Mouse (Mus musculus): ENCODE data around the gene Slc25a13. TPM values are rescaled to one million over a fixed set of nuclear protein-coding genes. Genes with fewer than 3 reads are reported as not detected.

The Slc25a13 gene
- polyA plus RNA-seq, 1 experiment from 2014 or later = 50.1 TPM

GRCm38 (mm10) chr6:6134935-6135334, 82.0 kb downstream of the Slc25a13 start:
- Histone ChIP-seq H3K4me3 (ENCODE audit: low read depth, low read length) (no peak overlapping the region), H3K9me3 (ENCODE audit: control insufficient read depth, low read length) (peaks cover 6% of the 10 kb centered on the region; the same call in 1 of the 2 replicates), H3K9ac (ENCODE audit: low read length) (no peak overlapping the region), H3K27me3 (ENCODE audit: control insufficient read depth, insufficient read depth, low read length) (no peaks in the 10 kb centered on the region), H3K4me2 (ENCODE audit: low read depth, severe bottlenecking) (no peak overlapping the region), H3K4me1 (ENCODE audit: control insufficient read depth, insufficient read depth, low read length) (no peaks in the 10 kb centered on the region), H3K27ac (replicated peaks; ENCODE audit: low read depth, low read length) (no peak overlapping the region), H3K36me3 (ENCODE audit: control insufficient read depth, insufficient read depth, low read length) (peaks cover 5% of the 10 kb centered on the region; the same call in 1 of the 2 replicates)
- DNase-seq (ENCODE audit: low spot score) (no peak), ATAC-seq (ENCODE audit: insufficient number of reproducible peaks, low FRiP score, low TSS enrichment, low read depth) (no peak)
- whole genome bisulfite sequencing = 89% methylated on average over 4 of the region's 4 CpGs

DNA sequence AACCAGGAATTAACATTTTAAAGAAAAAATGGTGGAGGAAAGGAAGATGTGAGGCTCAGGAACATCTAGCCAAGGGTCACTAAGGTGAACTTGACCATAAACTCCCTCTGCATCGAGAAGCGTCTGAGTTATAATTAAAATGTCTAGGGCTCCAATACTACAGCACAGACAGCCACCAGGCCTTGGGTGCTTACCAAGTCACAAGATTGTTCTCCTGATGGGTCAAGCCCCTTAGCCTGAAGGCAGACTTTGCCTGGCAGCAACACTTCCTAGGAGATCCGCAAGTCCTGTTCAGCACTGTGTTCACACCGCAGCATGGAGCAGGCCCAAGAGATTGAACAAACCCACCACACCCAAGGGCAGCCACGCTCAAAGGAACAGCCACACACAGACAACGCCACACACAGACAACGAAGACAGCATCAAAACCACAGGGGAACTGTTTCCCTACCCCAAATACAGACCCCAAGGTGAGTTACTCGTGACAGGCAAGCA, 83.4 kb downstream of the Slc25a13 start:
- Histone ChIP-seq H3K9me3 (ENCODE audit: control insufficient read depth, low read length) (peaks cover 6% of the 10 kb centered on the region; the same call in 1 of the 2 replicates), H3K4me1 (ENCODE audit: control insufficient read depth, insufficient read depth, low read length) (no peaks in the 10 kb centered on the region), H3K4me2 (ENCODE audit: low read depth, severe bottlenecking) (no peak overlapping the region), H3K36me3 (ENCODE audit: control insufficient read depth, insufficient read depth, low read length) (peaks cover 4% of the 10 kb centered on the region; the same call in 1 of the 2 replicates), H3K27me3 (ENCODE audit: control insufficient read depth, insufficient read depth, low read length) (no peaks in the 10 kb centered on the region), H3K4me3 (ENCODE audit: low read depth, low read length) (no peak overlapping the region), H3K27ac (replicated peaks; ENCODE audit: low read depth, low read length) (no peak overlapping the region), H3K9ac (ENCODE audit: low read length) (no peak overlapping the region)
- 85% methylated on average over 8 of the region's 8 CpGs for WGBS
- DNase-seq (ENCODE audit: low spot score) = no peak
- no peak for ATAC-seq (ENCODE audit: insufficient number of reproducible peaks, low FRiP score, low TSS enrichment, low read depth)

GRCm38 (mm10) chr6:6132047-6132446, 84.9 kb downstream of the Slc25a13 start:
- H3K27me3 ChIP-seq (ENCODE audit: control insufficient read depth, insufficient read depth, low read length) = no peaks in the 10 kb centered on the region
- no peak overlapping the region for H3K4me3 ChIP-seq (ENCODE audit: low read depth, low read length)
- H3K27ac ChIP-seq (replicated peaks; ENCODE audit: low read depth, low read length) = no peak overlapping the region
- H3K4me2 ChIP-seq (ENCODE audit: low read depth, severe bottlenecking) = no peak overlapping the region
- H3K9me3 ChIP-seq (ENCODE audit: control insufficient read depth, low read length) = peaks cover 3% of the 10 kb centered on the region; the same call in 1 of the 2 replicates
- no peaks in the 10 kb centered on the region for H3K4me1 ChIP-seq (ENCODE audit: control insufficient read depth, insufficient read depth, low read length)
- 72% methylated on average over 5 of the region's 5 CpGs for WGBS
- DNase-seq (ENCODE audit: low spot score) (no peak), ATAC-seq (ENCODE audit: insufficient number of reproducible peaks, low FRiP score, low TSS enrichment, low read depth) (no peak)
- H3K9ac ChIP-seq (ENCODE audit: low read length) = no peak overlapping the region
- H3K36me3 ChIP-seq (ENCODE audit: control insufficient read depth, insufficient read depth, low read length) = peaks cover 2% of the 10 kb centered on the region; the same call in 1 of the 2 replicates

DNA sequence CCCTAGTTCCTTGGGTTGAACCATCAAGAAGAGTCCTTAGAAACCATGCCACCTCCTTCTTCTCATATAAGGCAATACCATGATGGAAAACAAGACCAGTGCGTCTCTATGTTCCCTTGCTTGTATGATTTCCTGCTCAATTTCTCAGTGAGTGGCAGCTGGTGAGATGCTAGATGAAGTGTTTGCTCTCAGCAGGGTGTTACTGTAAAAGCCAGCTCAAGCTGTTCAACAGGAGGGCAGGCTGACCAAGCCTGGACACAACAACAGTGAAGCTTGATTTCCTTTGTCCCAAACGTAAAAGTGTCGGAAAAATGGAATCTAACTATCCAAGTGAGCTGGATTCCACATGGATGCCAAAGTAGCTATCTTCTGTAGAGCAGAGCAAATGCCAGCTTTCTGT, 91.4 kb downstream of the Slc25a13 start:
- Histone ChIP-seq H3K9me3 (ENCODE audit: control insufficient read depth, low read length) (no peaks in the 10 kb centered on the region), H3K9ac (ENCODE audit: low read length) (no peak overlapping the region)
- WGBS = 91% methylated on average over 3 of the region's 3 CpGs

DNA sequence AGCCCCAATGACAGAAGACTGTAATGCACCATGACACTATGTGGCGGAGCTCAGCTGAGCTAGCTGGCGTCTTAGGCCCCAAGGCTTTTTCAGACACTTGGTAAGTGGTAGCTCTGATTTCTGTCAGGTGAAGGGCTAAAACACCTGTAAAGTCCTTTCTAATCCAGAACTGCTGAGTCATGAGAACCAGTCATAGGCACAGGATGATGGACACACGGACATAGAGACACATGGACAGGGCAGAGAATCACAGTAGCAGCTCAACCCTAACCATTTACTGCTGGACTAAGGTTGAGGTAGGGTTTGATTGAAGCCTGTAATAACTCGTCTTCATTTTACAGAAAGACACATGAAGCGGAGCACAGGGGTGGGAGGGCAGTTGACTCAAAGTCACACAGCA, 95.1 kb downstream of the Slc25a13 start:
- Histone ChIP-seq H3K4me3 (ENCODE audit: low read depth, low read length) (no peak overlapping the region), H3K27me3 (ENCODE audit: control insufficient read depth, insufficient read depth, low read length) (no peaks in the 10 kb centered on the region), H3K27ac (replicated peaks; ENCODE audit: low read depth, low read length) (no peak overlapping the region), H3K4me2 (ENCODE audit: low read depth, severe bottlenecking) (no peak overlapping the region), H3K36me3 (ENCODE audit: control insufficient read depth, insufficient read depth, low read length) (0 out of 2 replicates have a peak, but pooled peaks cover 2% of the 10 kb centered on the region), H3K4me1 (ENCODE audit: control insufficient read depth, insufficient read depth, low read length) (no peaks in the 10 kb centered on the region), H3K9me3 (ENCODE audit: control insufficient read depth, low read length) (no peaks in the 10 kb centered on the region), H3K9ac (ENCODE audit: low read length) (no peak overlapping the region)
- ATAC-seq (ENCODE audit: insufficient number of reproducible peaks, low FRiP score, low TSS enrichment, low read depth) (no peak), DNase-seq (ENCODE audit: low spot score) (no peak)
- WGBS = 83% methylated on average over 5 of the region's 5 CpGs

More for the DNA sequence above, 91.4 kb downstream of the Slc25a13 start:
- H3K36me3 ChIP-seq (ENCODE audit: control insufficient read depth, insufficient read depth, low read length) = no peaks in the 10 kb centered on the region
- no peak overlapping the region for H3K4me3 ChIP-seq (ENCODE audit: low read depth, low read length)
- no peaks in the 10 kb centered on the region for H3K4me1 ChIP-seq (ENCODE audit: control insufficient read depth, insufficient read depth, low read length)
- H3K27me3 ChIP-seq (ENCODE audit: control insufficient read depth, insufficient read depth, low read length) = no peaks in the 10 kb centered on the region
- H3K27ac ChIP-seq (replicated peaks; ENCODE audit: low read depth, low read length) = no peak overlapping the region
- no peak overlapping the region for H3K4me2 ChIP-seq (ENCODE audit: low read depth, severe bottlenecking)
- ATAC-seq (ENCODE audit: insufficient number of reproducible peaks, low FRiP score, low TSS enrichment, low read depth) (no peak), DNase-seq (ENCODE audit: low spot score) (no peak)

DNA sequence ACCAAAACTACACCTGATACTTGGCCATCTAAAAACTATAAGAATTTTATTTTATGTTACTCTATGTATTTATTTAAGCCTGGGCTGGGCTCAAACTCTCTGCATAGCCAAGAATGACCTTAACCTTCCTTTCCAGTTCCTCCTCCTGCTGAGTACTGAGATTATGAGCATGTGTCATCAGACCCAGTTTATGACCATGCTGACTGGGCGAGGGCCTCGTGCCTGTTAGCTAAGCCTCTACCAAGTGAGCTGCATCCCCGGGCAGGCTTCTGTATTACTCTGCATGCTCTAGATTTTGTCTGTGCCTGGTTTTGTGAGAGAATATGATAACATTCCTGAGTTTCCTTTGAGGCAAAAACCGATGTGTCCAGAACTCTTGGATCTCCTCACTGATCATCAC, 96.1 kb downstream of the Slc25a13 start:
- H3K4me2 ChIP-seq (ENCODE audit: low read depth, severe bottlenecking) = no peak overlapping the region
- ATAC-seq (ENCODE audit: insufficient number of reproducible peaks, low FRiP score, low TSS enrichment, low read depth) (no peak), DNase-seq (ENCODE audit: low spot score) (no peak)
- H3K36me3 ChIP-seq (ENCODE audit: control insufficient read depth, insufficient read depth, low read length) = 0 out of 2 replicates have a peak, but pooled peaks cover 2% of the 10 kb centered on the region
- no peaks in the 10 kb centered on the region for H3K27me3 ChIP-seq (ENCODE audit: control insufficient read depth, insufficient read depth, low read length)
- no peak overlapping the region for H3K27ac ChIP-seq (replicated peaks; ENCODE audit: low read depth, low read length)
- H3K9ac ChIP-seq (ENCODE audit: low read length) = no peak overlapping the region
- no peaks in the 10 kb centered on the region for H3K9me3 ChIP-seq (ENCODE audit: control insufficient read depth, low read length)
- WGBS = 85% methylated on average over 4 of the region's 4 CpGs
- H3K4me3 ChIP-seq (ENCODE audit: low read depth, low read length) = no peak overlapping the region
- H3K4me1 ChIP-seq (ENCODE audit: control insufficient read depth, insufficient read depth, low read length) = 0 out of 2 replicates have a peak, but pooled peaks cover 4% of the 10 kb centered on the region

DNA sequence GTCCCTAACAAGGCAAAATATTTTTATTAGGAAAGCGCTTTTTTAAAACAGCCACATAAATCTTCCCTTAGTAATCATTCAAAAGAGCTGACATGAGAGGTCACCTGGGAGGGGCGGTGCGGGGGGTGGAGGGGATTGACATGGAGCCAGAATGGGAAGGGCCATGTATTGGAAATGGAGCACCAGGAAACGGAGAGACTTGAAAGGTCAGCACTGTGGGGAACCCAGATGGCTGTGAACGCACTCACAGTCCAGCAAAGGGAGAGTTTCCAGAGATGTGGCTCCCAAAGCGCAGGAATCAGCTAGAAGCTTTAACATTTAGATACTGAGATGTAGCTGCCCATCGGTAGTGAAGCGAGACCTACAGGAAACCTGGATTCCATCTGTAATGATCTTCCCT, 101.2 kb downstream of the Slc25a13 start:
- H3K36me3 ChIP-seq (ENCODE audit: control insufficient read depth, insufficient read depth, low read length) = 0 out of 2 replicates have a peak, but pooled peaks cover 2% of the 10 kb centered on the region
- WGBS = 70% methylated on average over 8 of the region's 8 CpGs
- DNase-seq (ENCODE audit: low spot score) (no peak), ATAC-seq (ENCODE audit: insufficient number of reproducible peaks, low FRiP score, low TSS enrichment, low read depth) (no peak)
- no peaks in the 10 kb centered on the region for H3K9me3 ChIP-seq (ENCODE audit: control insufficient read depth, low read length)
- no peak overlapping the region for H3K27ac ChIP-seq (replicated peaks; ENCODE audit: low read depth, low read length)
- H3K4me1 ChIP-seq (ENCODE audit: control insufficient read depth, insufficient read depth, low read length) = 0 out of 2 replicates have a peak, but pooled peaks cover 10% of the 10 kb centered on the region
- H3K4me3 ChIP-seq (ENCODE audit: low read depth, low read length) = no peak overlapping the region
- no peaks in the 10 kb centered on the region for H3K27me3 ChIP-seq (ENCODE audit: control insufficient read depth, insufficient read depth, low read length)
- H3K9ac ChIP-seq (ENCODE audit: low read length) = no peak overlapping the region
- no peak overlapping the region for H3K4me2 ChIP-seq (ENCODE audit: low read depth, severe bottlenecking)

- no peak for DNase-seq (ENCODE audit: low spot score)
Observed at GRCm38 (mm10) chr6:6113776-6114175, 103.2 kb downstream of the Slc25a13 start.

More at GRCm38 (mm10) chr6:6113776-6114175, 103.2 kb downstream of the Slc25a13 start:
- Histone ChIP-seq H3K4me1 (ENCODE audit: control insufficient read depth, insufficient read depth, low read length) (0 out of 2 replicates have a peak, but pooled peaks cover 10% of the 10 kb centered on the region), H3K9ac (ENCODE audit: low read length) (no peak overlapping the region), H3K4me2 (ENCODE audit: low read depth, severe bottlenecking) (no peak overlapping the region), H3K27ac (replicated peaks; ENCODE audit: low read depth, low read length) (no peak overlapping the region), H3K27me3 (ENCODE audit: control insufficient read depth, insufficient read depth, low read length) (no peaks in the 10 kb centered on the region), H3K36me3 (ENCODE audit: control insufficient read depth, insufficient read depth, low read length) (0 out of 2 replicates have a peak, but pooled peaks cover 4% of the 10 kb centered on the region), H3K4me3 (ENCODE audit: low read depth, low read length) (no peak overlapping the region), H3K9me3 (ENCODE audit: control insufficient read depth, low read length) (no peaks in the 10 kb centered on the region)
- WGBS = 78% methylated on average over 7 of the region's 7 CpGs
- no peak for ATAC-seq (ENCODE audit: insufficient number of reproducible peaks, low FRiP score, low TSS enrichment, low read depth)
